In the genomic region with DNA sequence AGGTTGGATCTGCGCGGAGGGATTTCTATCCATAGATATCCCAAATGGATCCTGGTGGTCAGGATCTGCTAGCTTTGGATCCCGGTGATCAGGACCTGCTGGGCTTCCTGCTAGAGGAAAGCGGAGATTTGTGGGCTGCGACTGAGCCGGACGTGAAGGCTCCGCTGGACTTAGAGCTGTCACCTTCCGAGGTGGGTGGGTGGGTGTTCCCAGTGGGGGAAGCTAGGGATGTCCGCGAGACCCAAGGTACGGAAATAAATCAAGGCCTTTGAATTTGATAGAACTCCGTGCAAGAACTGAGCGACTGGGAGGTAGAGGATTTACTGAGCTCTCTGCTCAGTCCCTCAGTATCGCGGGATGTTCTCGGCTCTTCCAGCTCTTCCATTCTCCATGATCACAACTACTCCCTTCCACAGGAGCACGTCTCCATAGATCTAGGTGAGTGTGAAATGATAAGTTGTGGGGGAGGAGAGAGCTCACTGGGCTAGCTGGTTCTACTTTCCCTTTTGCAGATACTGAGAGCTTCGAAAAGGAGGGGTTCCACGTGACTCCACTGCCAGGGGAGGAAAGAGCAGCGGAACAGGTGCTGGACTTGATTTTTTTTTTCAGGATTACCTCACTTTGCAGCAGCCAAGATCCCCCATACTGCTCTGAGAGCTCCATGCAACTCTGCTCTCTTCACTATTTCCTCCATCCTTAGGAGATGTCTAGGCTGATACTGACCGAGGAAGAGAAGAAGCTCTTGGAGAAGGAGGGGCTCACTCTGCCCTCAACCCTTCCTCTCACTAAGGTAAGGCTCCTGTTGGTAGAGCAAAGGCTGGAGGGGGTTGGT, we compare ENCODE assay signal across 7 mouse cellular contexts. TPM values are rescaled to one million over a fixed set of nuclear protein-coding genes. Genes with fewer than 3 reads are reported as not detected.
A peak's percentile ranks its signal among the peaks of the same experiment; 100 is the strongest.
DNase-seq lines count a peak whose midpoint lies in the region; ATAC-seq and TF ChIP-seq lines count a peak whose summit lies in the region.

No protein-coding gene starts in this region.

- H3K4me2 ChIP-seq in embryonic facial prominence, embryonic 13.5 days: peak overlapping the region; percentile 88
- peak overlapping the region; percentile 72 for H3K4me2 ChIP-seq in intestine, postnatal 0 days (replicated peaks; ENCODE audit: low read depth)
- peak overlapping the region; percentile 91 for H3K4me2 ChIP-seq in neural tube, embryonic 13.5 days

- TF ChIP-seq CTCF in intestine, postnatal 0 days (IDR thresholded peaks at IDR 0.05; ENCODE audit: low read depth): no peak

- H3K4me1 ChIP-seq in megakaryocyte, embryonic 14.5 days: peaks cover 44% of the 10 kb centered on the region
- peaks cover 46% of the 10 kb centered on the region for H3K4me1 ChIP-seq in embryonic facial prominence, embryonic 13.5 days
- H3K4me1 ChIP-seq in intestine, postnatal 0 days (replicated peaks; ENCODE audit: control insufficient read depth, insufficient read depth, low read length): peaks cover 2% of the 10 kb centered on the region; the same call in 1 of the 2 replicates
- peaks cover 51% of the 10 kb centered on the region for H3K4me1 ChIP-seq in neural tube, embryonic 13.5 days (replicated peaks)

- WGBS in embryonic facial prominence, embryonic 13.5 days: 8% methylated on average over 22 of the region's 22 CpGs
- 3% methylated on average over 22 of the region's 22 CpGs for WGBS in intestine, postnatal 0 days
- WGBS in neural tube, embryonic 13.5 days: 9% methylated on average over 22 of the region's 22 CpGs

- H3K27ac ChIP-seq in embryonic facial prominence, embryonic 13.5 days: peak overlapping the region; percentile 96
- H3K27ac ChIP-seq in intestine, postnatal 0 days (ENCODE audit: low read depth, low read length): peak overlapping the region; percentile 99
- peak overlapping the region; percentile 98 for H3K27ac ChIP-seq in neural tube, embryonic 13.5 days (replicated peaks)

- H3K27me3 ChIP-seq in megakaryocyte, embryonic 14.5 days (replicated peaks): no peaks in the 10 kb centered on the region
- H3K27me3 ChIP-seq in embryonic facial prominence, embryonic 13.5 days: no peaks in the 10 kb centered on the region
- H3K27me3 ChIP-seq in intestine, postnatal 0 days (replicated peaks; ENCODE audit: control insufficient read depth, insufficient read depth, low read length): no peaks in the 10 kb centered on the region
- no peaks in the 10 kb centered on the region for H3K27me3 ChIP-seq in neural tube, embryonic 13.5 days

- no peak for DNase-seq in adrenal gland, postnatal 14 days
- DNase-seq in right cerebral cortex, postnatal 14 days: no peak

- H3K9ac ChIP-seq in embryonic facial prominence, embryonic 13.5 days: peak overlapping the region; percentile 87
- H3K9ac ChIP-seq in intestine, postnatal 0 days (ENCODE audit: low read depth, low read length): peak overlapping the region; percentile 78
- H3K9ac ChIP-seq in neural tube, embryonic 13.5 days: peak overlapping the region; percentile 94

- H3K9me3 ChIP-seq in megakaryocyte, embryonic 14.5 days: no peaks in the 10 kb centered on the region
- no peaks in the 10 kb centered on the region for H3K9me3 ChIP-seq in embryonic facial prominence, embryonic 13.5 days
- H3K9me3 ChIP-seq in intestine, postnatal 0 days (ENCODE audit: control insufficient read depth): no peaks in the 10 kb centered on the region
- H3K9me3 ChIP-seq in neural tube, embryonic 13.5 days: no peaks in the 10 kb centered on the region

- H3K36me3 ChIP-seq in megakaryocyte, embryonic 14.5 days (replicated peaks; ENCODE audit: low read length): peaks cover 66% of the 10 kb centered on the region
- H3K36me3 ChIP-seq in embryonic facial prominence, embryonic 13.5 days: peaks cover 34% of the 10 kb centered on the region
- H3K36me3 ChIP-seq in intestine, postnatal 0 days (ENCODE audit: control insufficient read depth, insufficient read depth): peaks cover 34% of the 10 kb centered on the region
- peaks cover 38% of the 10 kb centered on the region for H3K36me3 ChIP-seq in neural tube, embryonic 13.5 days

- H3K4me3 ChIP-seq in megakaryocyte, embryonic 14.5 days (replicated peaks): peak overlapping the region; percentile 99
- H3K4me3 ChIP-seq in embryonic facial prominence, embryonic 13.5 days: peak overlapping the region; percentile 62
- H3K4me3 ChIP-seq in intestine, postnatal 0 days (ENCODE audit: low read depth, low read length): peak overlapping the region; percentile 81
- H3K4me3 ChIP-seq in neural tube, embryonic 13.5 days: peak overlapping the region; percentile 84

- ATAC-seq in megakaryocyte, adult 5-6 weeks (ENCODE audit: poor library complexity, severe bottlenecking): no peak
- ATAC-seq in embryonic facial prominence, embryonic 13.5 days (ENCODE audit: insufficient number of reproducible peaks, insufficient read depth, low FRiP score, low TSS enrichment, low read depth): no peak
- peak; percentile 11 for ATAC-seq in intestine, postnatal 0 days
- peak; percentile 30 for ATAC-seq in neural tube, embryonic 13.5 days (ENCODE audit: low read depth)

RNA-seq across cellular contexts. Expression of gene Tln1, which starts 0.5 kb away (rescaled TPM):
- polyA plus RNA-seq in megakaryocyte, embryonic 14.5 days (2012; ENCODE audit: insufficient read depth, low replicate concordance): 637 and 823 TPM in 2 replicates
- 226 and 299 TPM in 2 replicates for total RNA-seq in megakaryocyte, adult 5-6 weeks (2015)
- 408 and 426 TPM in 2 replicates for total RNA-seq in megakaryocyte, adult 5-6 weeks (2017)
- polyA plus RNA-seq in embryonic facial prominence, embryonic 13.5 days (2015; fragmentation: Nextera tagmentation; extraction: Ambion mirVana): 69.5 and 75.0 TPM in 2 replicates
- polyA plus RNA-seq in intestine, postnatal 0 days (2015; fragmentation: Nextera tagmentation; extraction: Ambion mirVana): 41.6 and 47.7 TPM in 2 replicates
- polyA plus RNA-seq in neural tube, embryonic 13.5 days (2015; fragmentation: Nextera tagmentation; extraction: Ambion mirVana): 64.4 and 69.6 TPM in 2 replicates
- 201 and 213 TPM in 2 replicates for total RNA-seq in adrenal gland, postnatal 14 days (2021)

RNA-seq across cellular contexts. Expression of gene Creb3, which starts 0.9 kb away (rescaled TPM):
- 2.7 TPM in 1 of 2 replicates, not detected in the other for polyA plus RNA-seq in megakaryocyte, embryonic 14.5 days (2012; ENCODE audit: insufficient read depth, low replicate concordance)
- total RNA-seq in megakaryocyte, adult 5-6 weeks (2015): 29.4 and 33.0 TPM in 2 replicates
- 84.6 and 101 TPM in 2 replicates for total RNA-seq in megakaryocyte, adult 5-6 weeks (2017)
- 48.9 and 54.9 TPM in 2 replicates for polyA plus RNA-seq in embryonic facial prominence, embryonic 13.5 days (2015; fragmentation: Nextera tagmentation; extraction: Ambion mirVana)
- polyA plus RNA-seq in intestine, postnatal 0 days (2015; fragmentation: Nextera tagmentation; extraction: Ambion mirVana): 102 and 114 TPM in 2 replicates
- polyA plus RNA-seq in neural tube, embryonic 13.5 days (2015; fragmentation: Nextera tagmentation; extraction: Ambion mirVana): 88.9 and 89.1 TPM in 2 replicates
- 108 and 117 TPM in 2 replicates for total RNA-seq in adrenal gland, postnatal 14 days (2021)

RNA-seq across cellular contexts. Expression of gene Rgp1, which starts 15.5 kb away (rescaled TPM):
- 26.9 and 28.2 TPM in 2 replicates for polyA plus RNA-seq in megakaryocyte, embryonic 14.5 days (2012; ENCODE audit: insufficient read depth, low replicate concordance)
- 18.6 and 20.8 TPM in 2 replicates for total RNA-seq in megakaryocyte, adult 5-6 weeks (2015)
- 8.2 and 24.7 TPM in 2 replicates for total RNA-seq in megakaryocyte, adult 5-6 weeks (2017)
- polyA plus RNA-seq in embryonic facial prominence, embryonic 13.5 days (2015; fragmentation: Nextera tagmentation; extraction: Ambion mirVana): 37.1 and 39.7 TPM in 2 replicates
- 11.3 and 13.0 TPM in 2 replicates for polyA plus RNA-seq in intestine, postnatal 0 days (2015; fragmentation: Nextera tagmentation; extraction: Ambion mirVana)
- 23.9 and 28.0 TPM in 2 replicates for polyA plus RNA-seq in neural tube, embryonic 13.5 days (2015; fragmentation: Nextera tagmentation; extraction: Ambion mirVana)
- 43.3 and 52.6 TPM in 2 replicates for total RNA-seq in adrenal gland, postnatal 14 days (2021)

RNA-seq across cellular contexts. Expression of gene Gba2, which starts 15.7 kb away (rescaled TPM):
- polyA plus RNA-seq in megakaryocyte, embryonic 14.5 days (2012; ENCODE audit: insufficient read depth, low replicate concordance): 9.1 and 40.1 TPM in 2 replicates
- 8.4 and 8.5 TPM in 2 replicates for total RNA-seq in megakaryocyte, adult 5-6 weeks (2015)
- total RNA-seq in megakaryocyte, adult 5-6 weeks (2017): 9.5 and 9.8 TPM in 2 replicates
- 22.5 and 24.2 TPM in 2 replicates for polyA plus RNA-seq in embryonic facial prominence, embryonic 13.5 days (2015; fragmentation: Nextera tagmentation; extraction: Ambion mirVana)
- polyA plus RNA-seq in intestine, postnatal 0 days (2015; fragmentation: Nextera tagmentation; extraction: Ambion mirVana): 5.2 and 5.3 TPM in 2 replicates
- polyA plus RNA-seq in neural tube, embryonic 13.5 days (2015; fragmentation: Nextera tagmentation; extraction: Ambion mirVana): 47.8 and 50.8 TPM in 2 replicates
- 11.7 and 15.0 TPM in 2 replicates for total RNA-seq in adrenal gland, postnatal 14 days (2021)

RNA-seq across cellular contexts. Expression of gene Msmp, which starts 21.3 kb away (rescaled TPM):
- not detected in 2 replicates for polyA plus RNA-seq in megakaryocyte, embryonic 14.5 days (2012; ENCODE audit: insufficient read depth, low replicate concordance)
- not detected in 2 replicates for total RNA-seq in megakaryocyte, adult 5-6 weeks (2015)
- not detected in 2 replicates for total RNA-seq in megakaryocyte, adult 5-6 weeks (2017)
- 0.97 and 1.4 TPM in 2 replicates for polyA plus RNA-seq in embryonic facial prominence, embryonic 13.5 days (2015; fragmentation: Nextera tagmentation; extraction: Ambion mirVana)
- polyA plus RNA-seq in intestine, postnatal 0 days (2015; fragmentation: Nextera tagmentation; extraction: Ambion mirVana): not detected in 2 replicates
- 2.2 TPM in 1 of 2 replicates, not detected in the other for polyA plus RNA-seq in neural tube, embryonic 13.5 days (2015; fragmentation: Nextera tagmentation; extraction: Ambion mirVana)
- 2.1 and 2.3 TPM in 2 replicates for total RNA-seq in adrenal gland, postnatal 14 days (2021)

Comparison
In these comparisons a context has a peak if more than half of its experiments do, and no peak if none do; other contexts are left out.
1. ATAC-seq: peak in intestine, postnatal 0 days (single experiment) and neural tube, embryonic 13.5 days (single experiment); none in megakaryocyte, adult 5-6 weeks (single experiment) and embryonic facial prominence, embryonic 13.5 days (single experiment).
2. RNA of gene Creb3, which starts 0.9 kb away (polyA plus RNA-seq): 102 to 114 TPM in intestine, postnatal 0 days, 88.9 to 89.1 TPM in neural tube, embryonic 13.5 days and 48.9 to 54.9 TPM in embryonic facial prominence, embryonic 13.5 days; 2.7 TPM in megakaryocyte, embryonic 14.5 days; every median in the first group is over 10 times any median in the second.
3. Peak in every context shown above with its lines, with median percentiles within 50 percentile points of each other: H3K4me3 ChIP-seq, H3K27ac ChIP-seq, H3K4me2 ChIP-seq and H3K9ac ChIP-seq.